Mouse (Mus musculus): ENCODE results near the gene Plekhs1. TPM values are rescaled to one million over a fixed set of nuclear protein-coding genes. Genes with fewer than 3 reads are reported as not detected.
"Not testable (repeated sequence)": the region's sequence is repeated elsewhere in the genome, so short reads cannot be mapped to it uniquely, and the experiment has no call there.

Plekhs1 gene
- total RNA-seq, 2 experiments from 2014 or later: 0.18 TPM; not detected in 1

GRCm38 (mm10) chr19:56503525-56503924 is 42.1 kb downstream of the Plekhs1 start:
- intact Hi-C loops (cut with DNase I); DNase-seq: not testable (repeated sequence)

DNA sequence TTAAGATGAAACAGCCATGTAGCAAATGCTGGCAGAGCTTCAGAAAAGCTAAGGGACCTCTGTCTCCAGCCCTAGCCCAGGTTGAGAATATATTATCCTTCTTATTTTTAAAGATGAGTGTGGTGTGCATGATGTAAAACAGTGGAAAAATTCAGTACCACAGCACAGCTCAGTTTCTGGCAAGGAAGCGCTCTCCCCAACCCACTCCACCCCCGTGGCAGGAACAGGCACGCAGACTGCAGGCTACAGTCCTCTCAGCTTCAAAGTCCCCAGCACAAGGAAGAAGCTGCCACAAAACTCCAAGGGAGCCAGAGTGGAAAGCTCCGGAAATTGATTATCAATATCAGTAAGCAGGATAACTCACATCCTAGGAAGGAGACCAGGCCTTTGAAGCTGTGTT is 49.8 kb downstream of the Plekhs1 start:
- intact Hi-C loops (cut with DNase I); DNase-seq: not testable (repeated sequence)

DNA sequence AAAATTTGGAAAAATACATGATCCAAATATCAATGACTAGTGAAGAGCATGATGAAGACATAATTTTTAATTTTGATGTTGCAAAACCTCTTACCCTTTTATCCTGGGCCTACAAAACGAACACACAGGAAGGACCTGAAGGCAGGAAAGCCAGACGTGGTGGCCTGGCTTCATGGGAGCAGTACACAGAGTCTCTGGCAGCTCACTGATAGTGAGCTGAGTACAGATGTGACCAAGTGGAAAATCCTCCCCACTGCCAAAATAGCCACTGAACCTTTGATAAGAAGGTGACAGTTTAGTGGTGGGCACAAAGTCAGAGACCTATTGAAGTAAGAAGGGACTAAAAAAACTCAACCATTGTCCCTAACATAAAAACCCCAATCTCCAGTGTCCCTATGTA is 52.1 kb downstream of the Plekhs1 start:
- DNase-seq; intact Hi-C loops (cut with DNase I): not testable (repeated sequence)

DNA sequence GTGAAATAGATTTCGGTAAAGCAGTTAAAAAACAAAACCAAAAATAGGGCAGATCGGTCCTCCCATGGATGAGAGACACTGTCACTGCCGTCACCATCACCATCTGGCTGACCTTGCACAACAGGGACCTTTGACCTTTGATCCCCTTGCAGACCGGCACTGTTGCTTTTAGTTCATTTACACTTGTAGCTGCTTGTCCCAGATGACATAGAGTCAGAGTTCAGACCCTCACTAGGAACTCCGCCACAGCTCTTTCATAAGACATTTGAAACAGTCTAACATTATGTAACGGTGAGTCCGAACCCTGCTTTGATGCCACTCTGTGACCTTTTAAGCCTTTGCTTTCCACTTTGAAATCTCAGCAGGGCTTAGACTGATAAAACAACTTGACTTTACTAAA is 58.0 kb downstream of the Plekhs1 start:
- DNase-seq; intact Hi-C loops (cut with DNase I): not testable (repeated sequence)

GRCm38 (mm10) chr19:56530529-56530928 is 69.1 kb downstream of the Plekhs1 start:
- intact Hi-C loops (cut with DNase I); DNase-seq: not testable (repeated sequence)

- intact Hi-C loops (cut with DNase I): no loop called here
- DNase-seq: no peak
Measured at GRCm38 (mm10) chr19:56531251-56531650, 69.8 kb downstream of the Plekhs1 start.

GRCm38 (mm10) chr19:56533291-56534071 is 72.0 kb downstream of the Plekhs1 start:
- intact Hi-C loops (cut with DNase I): no loop called here
- DNase-seq: no peak

DNA sequence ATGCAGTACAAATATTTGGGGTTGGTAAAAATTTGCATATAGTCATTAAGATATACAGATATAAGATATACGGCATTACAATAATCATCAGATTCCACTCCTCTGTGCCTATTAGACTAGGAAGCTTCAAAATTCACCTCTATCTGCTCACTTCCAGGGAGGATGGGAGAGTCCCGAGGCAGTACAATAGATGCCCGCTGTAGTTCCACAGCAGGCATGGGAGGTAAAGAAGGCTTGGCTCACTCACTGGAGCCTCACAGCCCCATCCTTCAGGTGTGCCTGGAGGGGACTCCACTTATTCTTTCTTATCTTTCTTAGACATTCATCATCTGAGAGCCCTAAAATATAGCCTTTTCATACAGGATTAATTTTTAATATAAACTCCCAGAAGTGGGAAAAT is 72.9 kb downstream of the Plekhs1 start:
- no peak for DNase-seq
- intact Hi-C loops (cut with DNase I): no loop called here

DNA sequence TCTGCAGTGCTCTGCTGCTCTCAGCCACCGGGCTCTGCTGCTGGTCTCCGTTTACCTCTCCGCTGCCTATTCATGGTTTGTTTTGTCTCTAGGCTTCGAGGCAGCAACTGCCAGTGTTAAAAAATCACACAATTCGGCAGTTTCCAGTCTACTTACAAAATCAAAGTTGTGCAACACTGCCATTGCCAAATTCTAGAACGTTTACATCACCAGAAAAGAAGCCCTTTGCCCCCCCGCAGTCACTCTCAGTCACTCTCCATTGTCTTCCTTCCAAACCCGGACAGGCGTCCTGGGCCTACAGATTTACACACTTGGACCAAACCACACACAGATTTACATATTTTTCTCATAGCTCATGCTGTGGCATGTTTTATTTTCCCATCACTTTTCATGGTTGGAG is 73.6 kb downstream of the Plekhs1 start:
- intact Hi-C loops (cut with DNase I): no loop called here
- DNase-seq: no peak

- no peak for DNase-seq
- intact Hi-C loops (cut with DNase I): no loop called here
Measured at GRCm38 (mm10) chr19:56535765-56536164, 74.3 kb downstream of the Plekhs1 start.

Other genes with a start within 250 kb of the Plekhs1 start
- gene Habp2, start 174.5 kb upstream of the Plekhs1 start, total RNA-seq (2021): not detected
- 100 to 1,000 TPM; 598 to 893 TPM for gene Nrap, start 71.6 kb upstream of the Plekhs1 start, total RNA-seq (2021)
- 1 to 10 TPM; 5.1 to 5.3 TPM for gene Casp7, start 64.5 kb upstream of the Plekhs1 start, total RNA-seq (2021)
- 1 to 10 TPM; 2.1 to 3.8 TPM for gene Dclre1a, start 86.6 kb downstream of the Plekhs1 start, total RNA-seq (2021)
- gene Nhlrc2, start 86.6 kb downstream of the Plekhs1 start, total RNA-seq (2021): 1 to 10 TPM; 8.5 to 9.1 TPM